Mouse (Mus musculus) ES-E14 (cell line): ENCODE data around the gene Clmn.

Experiments
- HCFC1 ChIP-seq: IDR thresholded peaks from 2 replicates; pipeline ENCODE4 v1.6.1; 2012; ENCODE audit warnings: low read length, inconsistent platforms, borderline replicate concordance; ENCODE audit not compliant: insufficient read depth
- MAFK ChIP-seq: IDR thresholded peaks from 2 replicates; pipeline ENCODE4 v1.6.1; 2014; ENCODE audit warnings: mild to moderate bottlenecking, low read depth, low read length, inconsistent platforms; ENCODE audit not compliant: insufficient read depth
- ZNF384 ChIP-seq: IDR thresholded peaks from 2 replicates; pipeline ENCODE4 v1.6.1; 2012; ENCODE audit warnings: low read depth, low read length, inconsistent platforms

DNA sequence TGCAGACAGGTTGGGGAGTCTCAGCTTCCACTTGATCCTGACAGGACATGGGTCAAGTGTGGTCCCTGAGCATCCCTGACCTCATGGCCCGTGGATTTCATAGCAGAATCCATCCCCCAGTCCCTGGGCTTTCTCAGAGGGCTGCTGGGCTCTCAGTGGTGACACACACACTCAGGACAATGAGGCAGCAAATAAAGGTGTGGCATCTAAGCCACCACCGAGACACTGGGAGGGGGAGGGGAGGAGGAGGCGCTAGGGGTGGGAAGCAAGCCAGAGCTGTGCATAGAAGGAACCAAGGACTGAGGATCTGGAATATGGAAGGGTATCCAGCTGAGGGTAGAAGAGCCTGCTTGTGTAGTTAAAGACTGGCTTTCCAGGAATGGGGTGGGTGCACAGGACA is 11.2 kb upstream of the Clmn start:
- TF ChIP-seq ZNF384 (no peak), HCFC1 (no peak), MAFK (no peak)
